In the genomic region with DNA sequence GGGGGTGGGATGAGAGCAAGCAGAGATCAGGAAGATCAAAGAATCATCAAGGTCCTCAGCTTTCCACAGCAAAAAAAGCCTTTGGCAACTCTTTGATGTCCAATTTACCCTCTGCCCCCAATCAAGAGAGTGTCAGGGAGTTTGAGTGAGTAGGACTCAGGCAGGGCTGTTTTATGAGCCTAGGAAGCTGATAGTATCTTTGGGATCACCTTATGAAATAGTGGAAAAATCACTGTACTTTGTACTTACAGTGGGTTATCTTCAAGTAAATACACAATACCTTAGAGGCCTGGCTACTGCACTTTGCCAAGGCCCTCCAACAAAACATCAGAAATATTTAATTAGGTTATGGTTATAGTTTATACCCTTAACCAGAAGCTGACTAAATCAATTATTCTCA, we compare ENCODE assay signal across 25 mouse cellular contexts.
DNase-seq lines count a peak whose midpoint lies in the region; ATAC-seq and TF ChIP-seq lines count a peak whose summit lies in the region.
"Had no signal": no experiment of that assay in that cellular context is flagged by ENCODE, and none has a peak within 500 bp of the region (broad histone marks: within the 10 kb centered on the region; RNA-seq: fewer than 3 reads in every experiment).

No protein-coding gene starts in this region.

- no peaks in the 10 kb centered on the region for H3K4me1 ChIP-seq in intestine, embryonic 15.5 days (replicated peaks)
- no peaks in the 10 kb centered on the region for H3K4me1 ChIP-seq in intestine, postnatal 0 days (replicated peaks; ENCODE audit: control insufficient read depth, insufficient read depth, low read length)
- H3K4me1 ChIP-seq in forebrain, embryonic 16.5 days (replicated peaks; ENCODE audit: control insufficient read depth, insufficient read depth, low read length) = no peaks in the 10 kb centered on the region
- H3K4me1 ChIP-seq: forebrain, embryonic 13.5 days had no signal

- no peak overlapping the region for H3K4me3 ChIP-seq in intestine, embryonic 15.5 days (replicated peaks)
- no peak overlapping the region for H3K4me3 ChIP-seq in intestine, postnatal 0 days (ENCODE audit: low read depth, low read length)
- no peak overlapping the region for H3K4me3 ChIP-seq in forebrain, embryonic 16.5 days (replicated peaks; ENCODE audit: low read length)
- H3K4me3 ChIP-seq: forebrain, embryonic 10.5 days; forebrain, embryonic 13.5 days; gastrocnemius, adult 2 months had no signal

- H3K27ac ChIP-seq in intestine, embryonic 15.5 days = no peak overlapping the region
- H3K27ac ChIP-seq in intestine, postnatal 0 days (ENCODE audit: low read depth, low read length) = no peak overlapping the region
- H3K27ac ChIP-seq in forebrain, embryonic 16.5 days (ENCODE audit: low read length) = no peak overlapping the region
- H3K27ac ChIP-seq: forebrain, embryonic 10.5 days; forebrain, embryonic 13.5 days; gastrocnemius, adult 2 months; hindbrain, embryonic 14.5 days; hindbrain, postnatal 0 days had no signal

- no peak overlapping the region for H3K9ac ChIP-seq in intestine, embryonic 15.5 days
- no peak overlapping the region for H3K9ac ChIP-seq in intestine, postnatal 0 days (ENCODE audit: low read depth, low read length)
- H3K9ac ChIP-seq in forebrain, embryonic 16.5 days (replicated peaks; ENCODE audit: low read depth, low read length) = no peak overlapping the region
- H3K9ac ChIP-seq: forebrain, embryonic 13.5 days; forebrain, postnatal 0 days; hindbrain, embryonic 14.5 days had no signal

- H3K4me2 ChIP-seq in intestine, embryonic 15.5 days (replicated peaks) = no peak overlapping the region
- H3K4me2 ChIP-seq in intestine, postnatal 0 days (replicated peaks; ENCODE audit: low read depth) = no peak overlapping the region
- no peak overlapping the region for H3K4me2 ChIP-seq in forebrain, embryonic 16.5 days (ENCODE audit: low read length)
- H3K4me2 ChIP-seq: forebrain, embryonic 13.5 days; heart, embryonic 11.5 days; hindbrain, embryonic 14.5 days had no signal

- no peaks in the 10 kb centered on the region for H3K36me3 ChIP-seq in intestine, embryonic 15.5 days
- no peaks in the 10 kb centered on the region for H3K36me3 ChIP-seq in intestine, postnatal 0 days (ENCODE audit: control insufficient read depth, insufficient read depth)
- no peaks in the 10 kb centered on the region for H3K36me3 ChIP-seq in forebrain, embryonic 16.5 days (ENCODE audit: control insufficient read depth, insufficient read depth)
- H3K36me3 ChIP-seq: forebrain, embryonic 10.5 days; G1E had no signal

- no peaks in the 10 kb centered on the region for H3K9me3 ChIP-seq in intestine, embryonic 15.5 days
- no peaks in the 10 kb centered on the region for H3K9me3 ChIP-seq in intestine, postnatal 0 days (ENCODE audit: control insufficient read depth)
- H3K9me3 ChIP-seq in forebrain, embryonic 16.5 days (ENCODE audit: control insufficient read depth, low read length) = no peaks in the 10 kb centered on the region
- H3K9me3 ChIP-seq: forebrain, embryonic 10.5 days; forebrain, embryonic 13.5 days; G1E had no signal

- no peaks in the 10 kb centered on the region for H3K27me3 ChIP-seq in intestine, embryonic 15.5 days (replicated peaks)
- H3K27me3 ChIP-seq in intestine, postnatal 0 days (replicated peaks; ENCODE audit: control insufficient read depth, insufficient read depth, low read length) = no peaks in the 10 kb centered on the region
- no peaks in the 10 kb centered on the region for H3K27me3 ChIP-seq in forebrain, embryonic 16.5 days (replicated peaks; ENCODE audit: control insufficient read depth, insufficient read depth, low read length)
- H3K27me3 ChIP-seq: forebrain, embryonic 13.5 days; Patski had no signal

- peak; percentile 84 for ATAC-seq in intestine, embryonic 15.5 days
- no peak for ATAC-seq in intestine, postnatal 0 days
- no peak for ATAC-seq in forebrain, embryonic 16.5 days
- ATAC-seq: forebrain, embryonic 13.5 days; forebrain, postnatal 0 days; hindbrain, postnatal 0 days; inflammation-experienced regulatory T-cells, adult 6 months; Patski had no signal

- DNase-seq in adrenal gland, adult (ENCODE audit: inconsistent age in 2 of 2, low spot score in 1 of 2) = peak; percentile 4 to 40
- no peak for DNase-seq in adrenal gland, postnatal 10 days
- DNase-seq in embryo, embryonic 11 days = peak; percentile 19
- DNase-seq in right cerebral cortex, postnatal 4 days = no peak
- no peak for DNase-seq in urinary bladder, postnatal 10 days (ENCODE audit: low spot score)
- DNase-seq: adrenal gland, postnatal 14 days; cerebellum, adult 11-12 months; cerebellum, adult 8-10 months; cerebellum, postnatal 10 days; cerebellum, postnatal 36 days; forebrain, postnatal 0 days; gastrocnemius, adult 2 months; gastrocnemius, postnatal 14 days; kidney, adult 18-20 months had no signal

- TF ChIP-seq CTCF in intestine, postnatal 0 days (IDR thresholded peaks at IDR 0.05; ENCODE audit: low read depth) = no peak

Comparison
In these comparisons a context has a peak if more than half of its experiments do, and no peak if none do; other contexts are left out.
1. DNase-seq: peak in adrenal gland, adult (2 of 2) and embryo, embryonic 11 days (single experiment); none in adrenal gland, postnatal 10 days (single experiment), right cerebral cortex, postnatal 4 days (single experiment) and urinary bladder, postnatal 10 days (single experiment).